Mouse (Mus musculus) gastrocnemius, postnatal 36 days (tissue): ENCODE measurements around the gene Ip6k1. TPM values are rescaled to one million over a fixed set of nuclear protein-coding genes. Genes with fewer than 3 reads are reported as not detected.

ENCODE experiments used
- DNase-seq, 2 experiments: peaks; one replicate each; pipeline ENCODE4 v3.0.0; 2022
- intact Hi-C: fragments of 180-260 bp; cut with DNase I; formaldehyde crosslinking; loops from one replicate; pipeline ENCODE4 v1.15.1; 2025
- long read RNA-seq, 2 experiments: library from polyadenylated mRNA; stranded (forward); transcript quantifications; one replicate each; pipeline ENCODE4 v2.0.0; 2021
- total RNA-seq, 2 experiments: library from RNA; stranded (reverse); gene quantifications; 2 replicates each; pipeline ENCODE4 v1.2.3; 2021

Gene Ip6k1
- 10 to 100 TPM; 19.1 to 20.3 TPM for total RNA-seq
- long read RNA-seq, experiment 1, full-length matches to known transcripts: 3 of 18 reads
- long read RNA-seq, experiment 1, partial matches to known transcripts: 1 of 18 reads
- long read RNA-seq, experiment 1, other reads (novel, unspliced or antisense): 14 of 18 reads
- long read RNA-seq, experiment 2, full-length matches to known transcripts: 3 of 30 reads
- long read RNA-seq, experiment 2, partial matches to known transcripts: 0 of 30 reads
- long read RNA-seq, experiment 2, other reads (novel, unspliced or antisense): 27 of 30 reads

GRCm38 (mm10) chr9:108001922-108002770, at the start of gene Ip6k1:
TSS of gene Ip6k1 (plus strand) at chr9:108002501.
- peak; percentile 100 for DNase-seq
- intact Hi-C loops: loop anchor here (5.0 kb wide), 1 partner anchor 45 kb away; the partner anchor contains the start of gene Gmppb

- intact Hi-C loops: no loop called here
- no peak for DNase-seq
Observed at GRCm38 (mm10) chr9:107955613-107956289, 46.5 kb upstream of the Ip6k1 start.

GRCm38 (mm10) chr9:107957141-107957540, 45.2 kb upstream of the Ip6k1 start:
- intact Hi-C loops: no loop called here
- DNase-seq: no peak

- DNase-seq: no peak
- intact Hi-C loops: no loop called here
Observed at GRCm38 (mm10) chr9:107959896-107960295, 42.4 kb upstream of the Ip6k1 start.

- intact Hi-C loops: no loop called here
- DNase-seq: no peak
Observed at GRCm38 (mm10) chr9:107960928-107961327, 41.4 kb upstream of the Ip6k1 start.

- intact Hi-C loops: no loop called here
- DNase-seq: no peak
Observed at GRCm38 (mm10) chr9:107961351-107961762, 40.9 kb upstream of the Ip6k1 start.

GRCm38 (mm10) chr9:107961881-107962280, 40.4 kb upstream of the Ip6k1 start:
- DNase-seq: no peak
- intact Hi-C loops: no loop called here

- intact Hi-C loops: loop anchor here (1.0 kb wide), 2 partner anchors 59 to 105 kb away; no protein-coding TSS in a partner anchor
- no peak for DNase-seq
Observed at GRCm38 (mm10) chr9:107962916-107963315, 39.4 kb upstream of the Ip6k1 start.

- intact Hi-C loops: loop anchor here (1.0 kb wide), 2 partner anchors 59 to 105 kb away; no protein-coding TSS in a partner anchor
- peak; percentile 55 to 78 for DNase-seq
Observed at GRCm38 (mm10) chr9:107963700-107964099, 38.6 kb upstream of the Ip6k1 start.

- intact Hi-C loops: no loop called here
- DNase-seq: no peak
Observed at GRCm38 (mm10) chr9:107964681-107965080, 37.6 kb upstream of the Ip6k1 start.

- no peak for DNase-seq
- intact Hi-C loops: loop anchor here (2.0 kb wide), 1 partner anchor 16 kb away; the partner anchor contains the start of gene Gm20661
Observed at GRCm38 (mm10) chr9:107966676-107967075, 35.6 kb upstream of the Ip6k1 start.

- no peak for DNase-seq
- intact Hi-C loops: loop anchor here (2.0 kb wide), 1 partner anchor 15 kb away; the partner anchor contains the start of gene Gm20661
Observed at GRCm38 (mm10) chr9:107967437-107967836, 34.9 kb upstream of the Ip6k1 start.

GRCm38 (mm10) chr9:107968531-107968930, 33.8 kb upstream of the Ip6k1 start:
- intact Hi-C loops: no loop called here
- DNase-seq: no peak

- no peak for DNase-seq
- intact Hi-C loops: no loop called here
Observed at GRCm38 (mm10) chr9:107970311-107970710, 32.0 kb upstream of the Ip6k1 start.

GRCm38 (mm10) chr9:107971690-107972541, 30.4 kb upstream of the Ip6k1 start:
- intact Hi-C loops: no loop called here
- DNase-seq: no peak

- no peak for DNase-seq
- intact Hi-C loops: no loop called here
Observed at GRCm38 (mm10) chr9:107974491-107975171, 27.7 kb upstream of the Ip6k1 start.

- intact Hi-C loops: no loop called here
- DNase-seq: no peak
Observed at GRCm38 (mm10) chr9:107975399-107976386, 26.6 kb upstream of the Ip6k1 start, which contains the start of gene Uba7. TSS of gene Uba7 (plus strand) at chr9:107975505.

- intact Hi-C loops: no loop called here
- DNase-seq: no peak
Observed at GRCm38 (mm10) chr9:107978815-107979214, 23.5 kb upstream of the Ip6k1 start.
